Mouse (Mus musculus): Measurements from ENCODE around the gene Itprip.

DNA sequence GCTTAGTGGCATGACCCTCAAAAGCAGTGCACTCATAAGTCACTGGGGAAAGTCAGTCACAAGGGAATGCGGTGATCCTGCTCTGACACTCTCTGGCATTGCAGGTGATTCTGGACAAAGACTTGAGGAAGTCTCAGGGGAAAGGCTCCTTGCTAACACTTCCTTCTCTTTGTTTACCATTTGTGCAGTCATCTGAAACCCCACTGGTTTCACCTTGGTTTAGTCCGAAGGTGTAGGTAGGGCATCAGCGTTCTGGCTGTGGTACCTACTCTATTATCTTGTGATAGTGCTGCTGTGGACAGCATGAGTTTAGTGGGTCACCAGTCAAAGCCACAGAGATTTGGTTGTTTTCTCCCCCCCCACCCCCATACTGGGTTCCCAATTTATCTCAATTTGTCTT is 69.4 kb downstream of the Itprip start:
- TF ChIP-seq CTCF (IDR thresholded peaks at IDR 0.05; ENCODE audit: low read depth) (no peak), EP300 (IDR thresholded peaks at IDR 0.05; ENCODE audit: low read depth) (no peak)
